Mouse (Mus musculus) kidney, adult 2 months (tissue): ENCODE results near the gene Car5a. TPM values are rescaled to one million over a fixed set of nuclear protein-coding genes. Genes with fewer than 3 reads are reported as not detected.
A peak's percentile ranks its signal among the peaks of the same experiment; 100 is the strongest.

ENCODE experiments used
- DNase-seq: peaks from one replicate; pipeline ENCODE4 v3.0.0; 2021
- H3K27ac ChIP-seq: fragments of 200-500 bp; 2 replicates; pipeline ENCODE4 v1.5.1; 2012; ENCODE audit warnings: low read depth, low read length, control low read depth, inconsistent platforms; ENCODE audit not compliant: insufficient read depth
- H3K27me3 ChIP-seq: fragments of 200-500 bp; replicated peaks from 2 replicates; pipeline ENCODE4 v1.6.1; 2012; ENCODE audit warnings: mild to moderate bottlenecking, moderate library complexity, low read length, inconsistent platforms; ENCODE audit not compliant: control insufficient read depth, insufficient read depth
- H3K36me3 ChIP-seq: fragments of 200-500 bp; 2 replicates; pipeline ENCODE4 v1.6.1; 2012; ENCODE audit warnings: mild to moderate bottlenecking, moderate library complexity, low read length, inconsistent platforms; ENCODE audit not compliant: control insufficient read depth, insufficient read depth
- H3K4me1 ChIP-seq: fragments of 200-500 bp; 2 replicates; pipeline ENCODE4 v1.6.1; 2011; ENCODE audit warnings: low read length; ENCODE audit not compliant: control insufficient read depth, insufficient read depth
- H3K4me3 ChIP-seq: fragments of 200-500 bp; 2 replicates; pipeline ENCODE4 v1.5.1; 2011; ENCODE audit warnings: mild to moderate bottlenecking, low read depth, low read length, control low read depth; ENCODE audit not compliant: insufficient read depth
- CTCF ChIP-seq: fragments of 200-500 bp; conservative IDR thresholded peaks from 2 replicates; pipeline ENCODE4 v1.5.1; 2011; ENCODE audit warnings: low read depth, mild to moderate bottlenecking, control low read depth, low read length, moderate library complexity, mixed read lengths; ENCODE audit not compliant: insufficient read depth, insufficient read length
- POLR2A ChIP-seq: fragments of 200-500 bp; IDR thresholded peaks from one replicate; pipeline ENCODE4 v1.6.1; 2011; ENCODE audit warnings: low read depth, low read length, control low read depth
- WGBS: fragments of 180-500 bp; shearing (Covaris S2); methylation state at CpG from one replicate; pipeline ENCODE4 v1.1.7; 2018; 5-methylcytosine and 5-hydroxymethylcytosine counted together
- polyA plus RNA-seq: library from polyadenylated mRNA; depleted of rRNA; stranded (reverse); fragments of >200 nt; gene quantifications from 2 replicates; pipeline ENCODE4 v1.2.3, GENCODE M21; 2012

Gene Car5a
- polyA plus RNA-seq, 1 experiment, result 13.4 TPM

GRCm38 (mm10) chr8:121954981-121955555, 10.4 kb upstream of the Car5a start:
- DNase-seq, result no peak
- no peaks in the 10 kb centered on the region for H3K27me3 ChIP-seq
- no peak overlapping the region for H3K4me3 ChIP-seq
- H3K27ac ChIP-seq, result no peak overlapping the region
- no peaks in the 10 kb centered on the region for H3K36me3 ChIP-seq
- 66% methylated on average over 10 of the region's 10 CpGs for WGBS
- H3K4me1 ChIP-seq, result peaks cover 18% of the 10 kb centered on the region
- TF ChIP-seq CTCF (no peak), POLR2A (no peak)

- no peak for DNase-seq
- TF ChIP-seq CTCF, result no peak
- TF ChIP-seq POLR2A, result no peak
- WGBS, result 64% methylated on average over 3 of the region's 3 CpGs
- Histone ChIP-seq H3K4me1 (peaks cover 18% of the 10 kb centered on the region), H3K27ac (no peak overlapping the region), H3K4me3 (no peak overlapping the region), H3K36me3 (no peaks in the 10 kb centered on the region), H3K27me3 (no peaks in the 10 kb centered on the region)
Measured at GRCm38 (mm10) chr8:121953821-121954545, 9.3 kb upstream of the Car5a start.

DNA sequence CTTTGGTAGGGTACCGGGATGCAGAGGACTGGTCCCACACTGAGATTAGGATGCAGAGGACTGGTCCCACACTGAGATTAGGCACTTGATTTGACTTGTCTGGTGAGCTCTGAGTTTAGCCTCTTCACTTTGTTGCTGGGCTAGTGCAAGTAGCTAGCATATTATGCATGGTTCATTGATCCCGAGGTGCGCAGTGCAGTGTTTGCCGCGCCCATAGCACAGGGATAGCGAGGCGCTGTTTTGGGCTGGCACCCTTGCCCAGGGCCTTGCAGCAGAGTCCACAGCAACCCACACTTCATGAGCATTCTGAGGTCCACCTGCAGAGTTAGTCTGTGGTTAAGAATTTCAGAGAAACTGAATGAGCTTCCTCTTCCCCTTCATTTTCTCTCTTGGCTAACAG, 8.1 kb upstream of the Car5a start:
- Histone ChIP-seq H3K27me3 (no peaks in the 10 kb centered on the region), H3K27ac (peak overlapping the region; percentile 11; the same call in 1 of the 2 replicates), H3K36me3 (no peaks in the 10 kb centered on the region), H3K4me3 (no peak overlapping the region), H3K4me1 (peaks cover 18% of the 10 kb centered on the region; the same call in 1 of the 2 replicates)
- TF ChIP-seq CTCF (no peak), POLR2A (no peak)
- WGBS, result 36% methylated on average over 7 of the region's 7 CpGs
- DNase-seq, result peak; percentile 73

DNA sequence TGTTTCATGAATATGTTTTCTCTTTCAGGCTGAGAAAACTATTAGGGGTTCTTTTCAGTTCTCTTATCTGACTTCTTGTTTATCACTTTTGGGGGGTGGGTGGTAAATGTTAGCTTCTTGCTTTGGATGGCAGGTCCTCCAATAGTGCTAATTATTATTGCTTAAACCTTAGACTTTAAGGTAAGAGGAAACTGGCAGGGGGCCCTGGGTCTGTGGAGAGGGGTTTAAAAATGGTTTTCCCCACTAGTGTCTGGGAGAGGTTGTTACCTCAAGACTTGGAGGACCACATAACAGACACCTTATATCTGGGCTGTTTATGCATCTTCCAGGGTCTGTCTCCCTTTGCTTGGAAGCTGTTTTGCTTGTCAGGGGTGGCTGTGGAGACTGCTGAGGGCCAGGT, 7.4 kb upstream of the Car5a start:
- Histone ChIP-seq H3K4me3 (no peak overlapping the region), H3K27ac (0 out of 2 replicates have a peak overlapping the region, but pooled peaks have one; percentile 11)
- no peak for TF ChIP-seq POLR2A
- TF ChIP-seq CTCF, result no peak

GRCm38 (mm10) chr8:121951656-121952009, 6.9 kb upstream of the Car5a start:
- 20% methylated on average over 7 of the region's 7 CpGs for WGBS
- Histone ChIP-seq H3K27ac (0 out of 2 replicates have a peak overlapping the region, but pooled peaks have one; percentile 19), H3K27me3 (no peaks in the 10 kb centered on the region), H3K4me1 (peaks cover 18% of the 10 kb centered on the region; the same call in 1 of the 2 replicates), H3K4me3 (peak overlapping the region; percentile 91), H3K36me3 (no peaks in the 10 kb centered on the region)
- DNase-seq, result no peak
- no peak for TF ChIP-seq POLR2A
- TF ChIP-seq CTCF, result no peak

More for the DNA sequence above, 7.4 kb upstream of the Car5a start:
- no peak for DNase-seq
- H3K27me3 ChIP-seq, result no peaks in the 10 kb centered on the region
- H3K36me3 ChIP-seq, result no peaks in the 10 kb centered on the region
- peaks cover 18% of the 10 kb centered on the region; the same call in 1 of the 2 replicates for H3K4me1 ChIP-seq

DNA sequence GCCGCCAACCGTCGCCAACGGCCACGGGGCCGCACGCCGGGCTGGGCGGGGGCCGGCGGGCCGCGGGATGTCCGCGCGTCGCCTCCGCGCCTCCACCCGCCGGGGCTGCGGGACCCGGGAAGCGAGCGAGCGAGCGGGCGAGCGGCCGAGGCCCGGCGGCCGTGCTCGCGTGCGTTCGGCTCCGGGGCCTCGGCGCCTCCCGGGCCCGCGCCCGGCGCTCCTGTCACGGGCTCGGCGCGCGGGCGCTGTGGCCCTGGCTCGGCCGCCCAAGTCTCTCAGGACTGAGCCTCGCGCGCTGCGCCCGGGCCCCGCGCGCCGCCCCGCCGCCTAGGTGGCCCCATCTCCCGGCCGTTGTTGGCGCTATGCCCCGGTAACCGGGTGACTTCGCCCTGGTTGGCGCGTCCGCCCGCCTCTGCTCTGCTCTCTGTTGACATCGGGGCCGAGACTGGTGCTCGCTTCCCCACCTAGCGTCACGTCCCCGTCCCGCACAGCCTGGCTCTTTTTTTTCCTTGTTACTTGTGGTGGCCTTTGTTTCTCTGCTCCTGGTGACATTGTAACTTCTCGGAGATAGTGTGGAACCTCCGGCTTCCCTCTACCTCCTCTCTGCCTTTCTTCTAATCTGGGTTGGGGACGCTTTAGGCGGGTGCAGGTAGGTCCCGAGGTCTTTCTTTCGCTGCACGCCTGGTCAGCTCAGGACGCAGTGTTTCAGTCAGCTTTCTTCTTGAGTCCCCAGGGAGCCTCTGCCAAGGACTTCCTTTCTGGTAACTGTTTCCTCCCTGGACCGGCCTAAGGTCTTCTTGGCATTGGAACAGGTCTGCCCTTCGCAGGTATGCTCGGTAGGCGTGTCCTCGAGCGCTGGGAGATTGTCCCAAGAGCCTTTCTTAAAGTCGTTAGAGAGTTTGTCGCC, 6.3 kb upstream of the Car5a start:
- peak; percentile 84 for DNase-seq
- WGBS, result 3% methylated on average over 87 of the region's 97 CpGs
- Histone ChIP-seq H3K27me3 (no peaks in the 10 kb centered on the region), H3K4me1 (peaks cover 18% of the 10 kb centered on the region; the same call in 1 of the 2 replicates), H3K4me3 (peak overlapping the region; percentile 91), H3K27ac (peak overlapping the region; percentile 97), H3K36me3 (no peaks in the 10 kb centered on the region)
- TF ChIP-seq CTCF (no peak), POLR2A (no peak)
